Mouse (Mus musculus) heart, postnatal 0 days (tissue): ENCODE measurements around the gene Cfhr1. TPM values are rescaled to one million over a fixed set of nuclear protein-coding genes. Genes with fewer than 3 reads are reported as not detected.

Experiments
- ATAC-seq: fragments of 200-750 bp; cut with Nextera tagmentation; 2 replicates; pipeline ENCODE4 v1.8.0; 2017; ENCODE audit warnings: low read depth, moderate number of reproducible peaks, moderate library complexity; ENCODE audit not compliant: insufficient read depth
- DNase-seq: peaks from one replicate; pipeline ENCODE4 v3.0.0-alpha.2; 2016; ENCODE audit warnings: low spot score
- H3K27ac ChIP-seq: fragments of 300-500 bp; sonication (generic); 2 replicates; pipeline ENCODE4 v1.5.1; 2014; ENCODE audit warnings: low read depth, mild to moderate bottlenecking
- H3K27me3 ChIP-seq: fragments of 300-500 bp; sonication (generic); 2 replicates; pipeline ENCODE4 v1.6.1; 2014; ENCODE audit warnings: low read length, mixed read lengths; ENCODE audit not compliant: control insufficient read depth, insufficient read depth
- H3K36me3 ChIP-seq: fragments of 300-500 bp; sonication (generic); replicated peaks from 2 replicates; pipeline ENCODE4 v1.6.1; 2014; ENCODE audit warnings: low read length, mixed read lengths; ENCODE audit not compliant: control insufficient read depth, insufficient read depth
- H3K4me1 ChIP-seq: fragments of 300-500 bp; sonication (generic); 2 replicates; pipeline ENCODE4 v1.6.1; 2014; ENCODE audit warnings: antibody characterized with exemption; ENCODE audit not compliant: control insufficient read depth, insufficient read depth
- H3K4me2 ChIP-seq: fragments of 300-500 bp; sonication (generic); 2 replicates; pipeline ENCODE4 v1.6.1; 2014; ENCODE audit warnings: low read depth, mild to moderate bottlenecking, low read length, moderate library complexity
- H3K4me3 ChIP-seq: fragments of 300-500 bp; sonication (generic); 2 replicates; pipeline ENCODE4 v1.5.1; 2014; ENCODE audit warnings: low read depth, low read length
- H3K9ac ChIP-seq: fragments of 300-500 bp; sonication (generic); replicated peaks from 2 replicates; pipeline ENCODE4 v1.6.1; 2014; ENCODE audit warnings: low read depth, low read length, mixed read lengths
- H3K9me3 ChIP-seq: fragments of 300-500 bp; sonication (generic); replicated peaks from 2 replicates; pipeline ENCODE4 v1.6.1; 2016; ENCODE audit warnings: low read length; ENCODE audit not compliant: control insufficient read depth
- CTCF ChIP-seq: IDR thresholded peaks from 2 replicates; pipeline ENCODE4 v1.5.1; 2016; ENCODE audit warnings: antibody characterized with exemption, control low read depth, low read depth
- EP300 ChIP-seq: IDR thresholded peaks from 2 replicates; pipeline ENCODE4 v1.6.1; 2016; ENCODE audit warnings: antibody characterized with exemption, low read depth
- WGBS: fragments of 180-500 bp; shearing (Covaris S2); extraction: QIAGEN DNeasy Blood & Tissue Kit; methylation state at CpG from one replicate; pipeline ENCODE4 v1.1.7; 2014; 5-methylcytosine and 5-hydroxymethylcytosine counted together
- polyA plus RNA-seq: library from polyadenylated mRNA; unstranded; fragments of >200 nt; fragmentation: Nextera tagmentation; extraction: Ambion mirVana; gene quantifications from 2 replicates; pipeline ENCODE4 v1.2.1, GENCODE M21; 2015
- total RNA-seq: library from RNA; depleted of rRNA; stranded (reverse); fragments of >200 nt; gene quantifications from 2 replicates; pipeline ENCODE4 v1.2.3, GENCODE M21; 2014; ENCODE audit warnings: low replicate concordance; rRNA removed

Cfhr1 gene
- total RNA-seq (not detected in 2 replicates), polyA plus RNA-seq (not detected in 2 replicates)

GRCm38 (mm10) chr1:139560024-139560423, at the start of gene Cfhr1:
Cfhr1 (minus strand) TSS chr1:139560272.
- Histone ChIP-seq H3K36me3 (no peaks in the 10 kb centered on the region), H3K9me3 (no peaks in the 10 kb centered on the region), H3K27ac (no peak within 1 kb of the TSS), H3K4me2 (no peak within 1 kb of the TSS), H3K27me3 (no peaks in the 10 kb centered on the region), H3K9ac (no peak within 1 kb of the TSS), H3K4me1 (no peaks in the 10 kb centered on the region), H3K4me3 (no peak within 1 kb of the TSS)
- ATAC-seq: no peak
- WGBS: 51% methylated on average over 1 of the region's 1 CpGs
- no peak for TF ChIP-seq CTCF
- no peak for TF ChIP-seq EP300
- DNase-seq: no peak

- no peaks in the 10 kb centered on the region for H3K36me3 ChIP-seq
- ATAC-seq (no peak), DNase-seq (no peak)
- H3K4me3 ChIP-seq: no peak overlapping the region
- H3K4me2 ChIP-seq: no peak overlapping the region
- H3K27ac ChIP-seq: no peak overlapping the region
- no peaks in the 10 kb centered on the region for H3K9me3 ChIP-seq
- H3K4me1 ChIP-seq: no peaks in the 10 kb centered on the region
- H3K9ac ChIP-seq: no peak overlapping the region
- TF ChIP-seq EP300: no peak
- TF ChIP-seq CTCF: no peak
- WGBS: 69% methylated on average over 1 of the region's 1 CpGs
- no peaks in the 10 kb centered on the region for H3K27me3 ChIP-seq
Observed at GRCm38 (mm10) chr1:139551311-139551710, 8.8 kb downstream of the Cfhr1 start.

DNA sequence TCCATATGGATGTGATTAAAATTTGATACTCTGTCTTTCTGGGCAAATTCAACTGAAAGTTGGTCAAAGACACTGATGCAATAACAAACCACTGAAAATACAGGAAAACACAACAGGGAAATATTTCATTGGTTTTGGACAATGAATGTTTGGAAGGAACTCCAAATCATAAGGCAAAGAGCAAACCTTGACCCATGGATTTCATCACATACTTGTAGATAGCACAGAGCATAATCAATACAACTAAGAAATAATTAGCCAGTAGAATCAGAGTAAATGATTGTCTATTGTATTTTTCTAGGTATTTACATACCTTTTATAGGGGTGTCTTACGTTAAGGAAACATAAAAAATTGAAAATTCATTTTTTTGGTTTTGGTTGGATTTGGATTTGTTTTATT, 11.5 kb downstream of the Cfhr1 start:
- no peaks in the 10 kb centered on the region for H3K36me3 ChIP-seq
- ATAC-seq (no peak), DNase-seq (no peak)
- no peaks in the 10 kb centered on the region for H3K4me1 ChIP-seq
- H3K4me2 ChIP-seq: no peak overlapping the region
- 83% methylated on average over 1 of the region's 1 CpGs for WGBS
- H3K27me3 ChIP-seq: no peaks in the 10 kb centered on the region
- H3K9ac ChIP-seq: no peak overlapping the region
- no peak for TF ChIP-seq EP300
- no peak for TF ChIP-seq CTCF
- no peak overlapping the region for H3K27ac ChIP-seq
- H3K9me3 ChIP-seq: no peaks in the 10 kb centered on the region
- no peak overlapping the region for H3K4me3 ChIP-seq

- Histone ChIP-seq H3K4me3 (no peak overlapping the region), H3K4me2 (no peak overlapping the region), H3K9me3 (no peaks in the 10 kb centered on the region), H3K27me3 (no peaks in the 10 kb centered on the region), H3K4me1 (no peaks in the 10 kb centered on the region), H3K36me3 (no peaks in the 10 kb centered on the region), H3K27ac (no peak overlapping the region), H3K9ac (no peak overlapping the region)
- DNase-seq (no peak), ATAC-seq (no peak)
- no peak for TF ChIP-seq EP300
- TF ChIP-seq CTCF: no peak
- 82% methylated on average over 12 of the region's 12 CpGs for WGBS
Observed at GRCm38 (mm10) chr1:139514556-139514955, 45.5 kb downstream of the Cfhr1 start.

- 78% methylated on average over 3 of the region's 3 CpGs for WGBS
- no peak for DNase-seq
- no peak within 1 kb of the TSS for H3K4me2 ChIP-seq
Observed at GRCm38 (mm10) chr1:139501258-139501752, 58.8 kb downstream of the Cfhr1 start, which contains the start of gene F13b. F13b (plus strand) TSS chr1:139501702.

DNA sequence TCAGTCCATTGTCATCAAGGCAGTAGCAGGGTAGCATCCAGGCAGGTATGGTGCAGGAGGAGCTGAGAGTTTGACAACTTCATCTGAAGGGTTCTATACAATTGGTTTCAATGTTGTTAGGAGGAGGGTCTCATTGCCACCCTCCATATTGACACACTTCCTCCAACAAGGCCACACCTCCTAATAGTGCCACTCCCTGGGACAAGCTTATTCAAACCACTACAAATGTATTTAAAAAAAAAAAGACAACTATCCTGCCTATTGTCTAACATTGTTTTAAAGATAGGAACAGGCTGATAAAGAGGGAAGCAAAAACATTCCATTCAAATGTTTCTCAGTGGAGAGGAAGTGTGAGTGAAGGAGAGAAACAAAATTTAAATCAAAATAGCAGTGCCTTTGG, 60.3 kb downstream of the Cfhr1 start:
- DNase-seq (no peak), ATAC-seq (no peak)
- no peak overlapping the region for H3K27ac ChIP-seq
- H3K4me3 ChIP-seq: no peak overlapping the region
- H3K4me2 ChIP-seq: no peak overlapping the region
- H3K4me1 ChIP-seq: no peaks in the 10 kb centered on the region
- H3K27me3 ChIP-seq: no peaks in the 10 kb centered on the region
- no peak overlapping the region for H3K9ac ChIP-seq
- peaks cover 12% of the 10 kb centered on the region for H3K36me3 ChIP-seq
- no peak for TF ChIP-seq EP300
- no peak for TF ChIP-seq CTCF
- H3K9me3 ChIP-seq: no peaks in the 10 kb centered on the region

More at GRCm38 (mm10) chr1:139501258-139501752, 58.8 kb downstream of the Cfhr1 start, which contains the start of gene F13b:
- TF ChIP-seq EP300: no peak
- TF ChIP-seq CTCF: no peak
- Histone ChIP-seq H3K27ac (no peak within 1 kb of the TSS), H3K4me3 (no peak within 1 kb of the TSS), H3K4me1 (no peaks in the 10 kb centered on the region), H3K27me3 (no peaks in the 10 kb centered on the region), H3K9me3 (no peaks in the 10 kb centered on the region), H3K36me3 (no peaks in the 10 kb centered on the region; the same call in 1 of the 2 replicates), H3K9ac (no peak within 1 kb of the TSS)
- no peak for ATAC-seq

Other genes starting within 250 kb of the Cfhr1 start
- 0.38 TPM in 1 of 2 replicates, not detected in the other for gene Crb1, start 183.2 kb downstream of the Cfhr1 start, total RNA-seq
- 0.12 and 0.16 TPM in 2 replicates for gene Crb1, start 183.2 kb downstream of the Cfhr1 start, polyA plus RNA-seq
- gene Zbtb41, start 138.0 kb downstream of the Cfhr1 start, total RNA-seq: 9.2 and 13.6 TPM in 2 replicates
- gene Zbtb41, start 138.0 kb downstream of the Cfhr1 start, polyA plus RNA-seq: 3.7 and 4.5 TPM in 2 replicates
- gene Aspm, start 105.5 kb downstream of the Cfhr1 start, total RNA-seq: 13.6 and 15.1 TPM in 2 replicates
- 3.1 and 3.8 TPM in 2 replicates for gene Aspm, start 105.5 kb downstream of the Cfhr1 start, polyA plus RNA-seq
- gene F13b, start 58.6 kb downstream of the Cfhr1 start, total RNA-seq: not detected in 2 replicates
- gene F13b, start 58.6 kb downstream of the Cfhr1 start, polyA plus RNA-seq: not detected in 2 replicates
- not detected in 2 replicates for gene Gm4788, start 221.0 kb upstream of the Cfhr1 start, total RNA-seq
- gene Gm4788, start 221.0 kb upstream of the Cfhr1 start, polyA plus RNA-seq: not detected in 2 replicates